Mouse (Mus musculus) ES-E14 (cell line): ENCODE data around the gene Tmem104.

Experiments used
- CHD2 ChIP-seq: IDR thresholded peaks from 2 replicates; pipeline ENCODE4 v1.6.1; 2014; ENCODE audit warnings: mild to moderate bottlenecking, low read depth, low read length, inconsistent platforms
- ZC3H11A ChIP-seq: IDR thresholded peaks from 2 replicates; pipeline ENCODE4 v1.6.1; 2012; ENCODE audit warnings: low read depth, mild to moderate bottlenecking, inconsistent platforms, low read length, borderline replicate concordance

- TF ChIP-seq CHD2 (no peak), ZC3H11A (no peak)
These were observed 103.0 kb downstream of the Tmem104 start for GRCm38 (mm10) chr11:115290314-115290713.
